Comparison of ENCODE assay signal across 9 mouse cellular contexts in genomic region chr1:136730638-136731037, GRCm38 (mm10).
A peak's percentile ranks its signal among the peaks of the same experiment; 100 is the strongest.
DNase-seq lines count a peak whose midpoint lies in the region.
"Had no signal": no experiment of that assay in that cellular context is flagged by ENCODE, and none has a peak within 500 bp of the region (broad histone marks: within the 10 kb centered on the region; RNA-seq: fewer than 3 reads in every experiment).

No protein-coding gene starts in this region.

- DNase-seq in heart, postnatal 4 days: peak; percentile 17
- no peak for DNase-seq in heart, postnatal 25 days (ENCODE audit: low spot score)
- peak; percentile 10 for DNase-seq in CD4-positive helper T cell, adult 2 months (ENCODE audit: low read depth, low spot score)
- peak; percentile 54 to 67 for DNase-seq in frontal cortex, postnatal 36 days (ENCODE audit: low spot score in 2 of 2)
- DNase-seq in thymus, postnatal 0 days (ENCODE audit: low spot score): peak; percentile 86
- no peak for DNase-seq in spleen, postnatal 14 days (ENCODE audit: low spot score in 2 of 2)
- no peak for DNase-seq in lung, postnatal 14 days
- no peak for DNase-seq in adrenal gland, postnatal 36 days
- DNase-seq: adrenal gland, postnatal 14 days had no signal

- intact Hi-C loops in heart, postnatal 25 days (cut with DNase I): no loop called here

Comparison
In these comparisons a context has a peak if more than half of its experiments do, and no peak if none do; other contexts are left out.
1. DNase-seq: peak in heart, postnatal 4 days (single experiment), CD4-positive helper T cell, adult 2 months (single experiment), frontal cortex, postnatal 36 days (2 of 2) and thymus, postnatal 0 days (single experiment); none in heart, postnatal 25 days (single experiment), spleen, postnatal 14 days (0 of 2), lung, postnatal 14 days (single experiment) and adrenal gland, postnatal 36 days (0 of 2).